Mouse (Mus musculus) kidney, embryonic 16.5 days (tissue): ENCODE data around the gene Tmem245. TPM values are rescaled to one million over a fixed set of nuclear protein-coding genes. Genes with fewer than 3 reads are reported as not detected.

Experiments
- ATAC-seq: fragments of 200-750 bp; cut with Nextera tagmentation; 2 replicates; pipeline ENCODE4 v1.8.0; 2017; ENCODE audit warnings: moderate TSS enrichment; ENCODE audit not compliant: low FRiP score, low TSS enrichment
- H3K27ac ChIP-seq: fragments of 300-500 bp; sonication (generic); 2 replicates; pipeline ENCODE4 v1.5.1; 2014; ENCODE audit warnings: low read length
- H3K27me3 ChIP-seq: fragments of 300-500 bp; sonication (generic); 2 replicates; pipeline ENCODE4 v1.6.1; 2014; ENCODE audit warnings: low read length, control low read depth, mixed read lengths; ENCODE audit not compliant: insufficient read depth
- H3K36me3 ChIP-seq: fragments of 300-500 bp; sonication (generic); 2 replicates; pipeline ENCODE4 v1.6.1; 2014; ENCODE audit warnings: low read length, control low read depth, mixed read lengths; ENCODE audit not compliant: insufficient read depth
- H3K4me1 ChIP-seq: fragments of 300-500 bp; sonication (generic); 2 replicates; pipeline ENCODE4 v1.6.1; 2014; ENCODE audit warnings: low read length, control low read depth, mixed read lengths; ENCODE audit not compliant: insufficient read depth
- H3K4me2 ChIP-seq: fragments of 300-500 bp; sonication (generic); replicated peaks from 2 replicates; pipeline ENCODE4 v1.6.1; 2014; ENCODE audit warnings: low read depth, low read length
- H3K4me3 ChIP-seq: fragments of 300-500 bp; sonication (generic); 2 replicates; pipeline ENCODE4 v1.5.1; 2014; ENCODE audit warnings: mild to moderate bottlenecking, low read length
- H3K9ac ChIP-seq: fragments of 300-500 bp; sonication (generic); replicated peaks from 2 replicates; pipeline ENCODE4 v1.6.1; 2014; ENCODE audit warnings: low read length
- H3K9me3 ChIP-seq: fragments of 300-500 bp; sonication (generic); 2 replicates; pipeline ENCODE4 v1.6.1; 2016; ENCODE audit warnings: low read length, control low read depth
- WGBS: fragments of 180-500 bp; shearing (Covaris S2); extraction: QIAGEN DNeasy Blood & Tissue Kit; methylation state at CpG from one replicate; pipeline ENCODE4 v1.1.7; 2014; 5-methylcytosine and 5-hydroxymethylcytosine counted together
- microRNA counts: library from miRNA; unstranded; fragments of <30 nt; microRNA quantifications from one replicate; lab custom pipeline; 2016
- microRNA-seq: library from miRNA; unstranded; fragments of <30 nt; microRNA quantifications from one replicate; pipeline ENCODE4, GENCODE M21; 2016
- polyA plus RNA-seq: library from polyadenylated mRNA; unstranded; fragments of >200 nt; fragmentation: Nextera tagmentation; extraction: Ambion mirVana; gene quantifications from 2 replicates; pipeline ENCODE4 v1.2.1, GENCODE M21; 2015

Gene Tmem245
- polyA plus RNA-seq, 1 experiment from 2014 or later: 9.1 TPM

- H3K27ac ChIP-seq: no peak overlapping the region
- no peak overlapping the region for H3K4me2 ChIP-seq
- WGBS: 66% methylated on average over 6 of the region's 6 CpGs
- H3K9ac ChIP-seq: no peak overlapping the region
- ATAC-seq: no peak
- peaks cover 10% of the 10 kb centered on the region; the same call in 1 of the 2 replicates for H3K36me3 ChIP-seq
- H3K4me1 ChIP-seq: peaks cover under 1% of the 10 kb centered on the region; the same call in 1 of the 2 replicates
- no peak overlapping the region for H3K4me3 ChIP-seq
- no peaks in the 10 kb centered on the region for H3K9me3 ChIP-seq
- H3K27me3 ChIP-seq: no peaks in the 10 kb centered on the region
Observed at GRCm38 (mm10) chr4:56837661-56838060, 109.6 kb downstream of the Tmem245 start.

GRCm38 (mm10) chr4:56831998-56832397, 115.2 kb downstream of the Tmem245 start:
- whole genome bisulfite sequencing: 43% methylated on average over 7 of the region's 7 CpGs
- no peak overlapping the region for H3K9ac ChIP-seq
- no peak for ATAC-seq

GRCm38 (mm10) chr4:56831013-56831609, 116.1 kb downstream of the Tmem245 start:
- peaks cover 11% of the 10 kb centered on the region; the same call in 1 of the 2 replicates for H3K36me3 ChIP-seq
- H3K27me3 ChIP-seq: no peaks in the 10 kb centered on the region
- no peak overlapping the region; the same call in 1 of the 2 replicates for H3K4me2 ChIP-seq
- H3K4me3 ChIP-seq: no peak overlapping the region
- H3K9ac ChIP-seq: no peak overlapping the region
- H3K4me1 ChIP-seq: peaks cover 26% of the 10 kb centered on the region
- H3K9me3 ChIP-seq: no peaks in the 10 kb centered on the region
- no peak for ATAC-seq
- WGBS: 50% methylated on average over 13 of the region's 13 CpGs
- H3K27ac ChIP-seq: no peak overlapping the region; the same call in 1 of the 2 replicates

More at GRCm38 (mm10) chr4:56831998-56832397, 115.2 kb downstream of the Tmem245 start:
- Histone ChIP-seq H3K36me3 (peaks cover 12% of the 10 kb centered on the region; the same call in 1 of the 2 replicates), H3K9me3 (no peaks in the 10 kb centered on the region), H3K27ac (no peak overlapping the region; the same call in 1 of the 2 replicates), H3K4me3 (no peak overlapping the region), H3K27me3 (no peaks in the 10 kb centered on the region), H3K4me1 (peaks cover 26% of the 10 kb centered on the region), H3K4me2 (no peak overlapping the region)

- ATAC-seq: peak; percentile 90
- Histone ChIP-seq H3K27me3 (no peaks in the 10 kb centered on the region), H3K27ac (peak overlapping the region; percentile 73), H3K36me3 (peaks cover 11% of the 10 kb centered on the region; the same call in 1 of the 2 replicates), H3K4me1 (peaks cover 26% of the 10 kb centered on the region), H3K4me3 (no peak overlapping the region), H3K9ac (no peak overlapping the region), H3K9me3 (no peaks in the 10 kb centered on the region), H3K4me2 (no peak overlapping the region)
- 26% methylated on average over 7 of the region's 7 CpGs for WGBS
Observed at GRCm38 (mm10) chr4:56829511-56829921, 117.7 kb downstream of the Tmem245 start.

GRCm38 (mm10) chr4:56828932-56829331, 118.3 kb downstream of the Tmem245 start:
- Histone ChIP-seq H3K4me2 (no peak overlapping the region), H3K4me1 (peaks cover 26% of the 10 kb centered on the region), H3K4me3 (no peak overlapping the region), H3K9me3 (no peaks in the 10 kb centered on the region), H3K27ac (no peak overlapping the region; the same call in 1 of the 2 replicates), H3K9ac (no peak overlapping the region), H3K27me3 (no peaks in the 10 kb centered on the region), H3K36me3 (peaks cover 11% of the 10 kb centered on the region; the same call in 1 of the 2 replicates)
- peak; percentile 64; the same call in 1 of the 2 replicates for ATAC-seq
- 44% methylated on average over 3 of the region's 3 CpGs for WGBS

GRCm38 (mm10) chr4:56824231-56824630, 123.0 kb downstream of the Tmem245 start:
- Histone ChIP-seq H3K4me1 (peaks cover 1% of the 10 kb centered on the region; the same call in 1 of the 2 replicates), H3K27me3 (no peaks in the 10 kb centered on the region), H3K9ac (no peak overlapping the region), H3K36me3 (peaks cover 13% of the 10 kb centered on the region; the same call in 1 of the 2 replicates), H3K27ac (no peak overlapping the region), H3K4me3 (no peak overlapping the region), H3K4me2 (no peak overlapping the region), H3K9me3 (no peaks in the 10 kb centered on the region)
- 88% methylated on average over 9 of the region's 9 CpGs for WGBS
- ATAC-seq: no peak

- ATAC-seq: no peak
- Histone ChIP-seq H3K27ac (no peak overlapping the region), H3K4me1 (no peaks in the 10 kb centered on the region), H3K36me3 (peaks cover 7% of the 10 kb centered on the region; the same call in 1 of the 2 replicates), H3K4me3 (no peak overlapping the region), H3K9ac (no peak overlapping the region), H3K27me3 (no peaks in the 10 kb centered on the region), H3K9me3 (no peaks in the 10 kb centered on the region), H3K4me2 (no peak overlapping the region)
Observed at GRCm38 (mm10) chr4:56820017-56820550, 127.2 kb downstream of the Tmem245 start.

MicroRNA genes within 50 kb of the gene (microRNA counts, 519-probe panel; counts per million panel counts)
- microRNA mmu-miR-32 (lab: Ali Mortazavi, UCI): 3,641 counts per million, percentile 84 among the panel's probes with 10 or more counts

Small RNA genes within 50 kb of the gene (microRNA-seq; reads per million reads assigned to microRNA genes)
- 255 reads per million, percentile 67 among the genes with 10 or more reads in this experiment for gene Mir32

Other genes starting within 250 kb of the Tmem245 start
- not detected in 2 replicates for gene Gm26657, start 207.4 kb downstream of the Tmem245 start, polyA plus RNA-seq
- not detected in 2 replicates for gene Actl7b, start 206.0 kb downstream of the Tmem245 start, polyA plus RNA-seq
- not detected in 2 replicates for gene Actl7a, start 204.0 kb downstream of the Tmem245 start, polyA plus RNA-seq
- 44.2 and 50.6 TPM in 2 replicates for gene Elp1, start 145.1 kb downstream of the Tmem245 start, polyA plus RNA-seq
- 17.9 and 20.6 TPM in 2 replicates for gene Fam206a, start 145.1 kb downstream of the Tmem245 start, polyA plus RNA-seq
- 38.7 and 39.7 TPM in 2 replicates for gene Ctnnal1, start 82.2 kb downstream of the Tmem245 start, polyA plus RNA-seq
- 0.30 and 0.55 TPM in 2 replicates for gene Frrs1l, start 43.0 kb upstream of the Tmem245 start, polyA plus RNA-seq
- gene Epb41l4b, start 196.0 kb upstream of the Tmem245 start, polyA plus RNA-seq: 2.0 and 2.5 TPM in 2 replicates